Mouse (Mus musculus) mouse embryonic stem cell (cell line): ENCODE results near the gene Guk1.

Experiments
- in situ Hi-C, 2 experiments: fragments of 300-500 bp; cut with MboI; formaldehyde crosslinking; loops; 1 replicate in 1 of 2; 3 replicates in 1 of 2; pipeline ENCODE4 v1.14.3; 2019 to 2020; ENCODE audit warnings: low sequenced_read_pairs in 2 of 2, low pct_unique_long_range_greater_than_20kb in 1 of 2, mixed read lengths in 1 of 2; ENCODE audit not compliant: unreplicated experiment in 1 of 2

Guk1 gene

GRCm38 (mm10) chr11:59174189-59174838 is 17.7 kb downstream of the Guk1 start:
- in situ Hi-C loops: no loop called here

DNA sequence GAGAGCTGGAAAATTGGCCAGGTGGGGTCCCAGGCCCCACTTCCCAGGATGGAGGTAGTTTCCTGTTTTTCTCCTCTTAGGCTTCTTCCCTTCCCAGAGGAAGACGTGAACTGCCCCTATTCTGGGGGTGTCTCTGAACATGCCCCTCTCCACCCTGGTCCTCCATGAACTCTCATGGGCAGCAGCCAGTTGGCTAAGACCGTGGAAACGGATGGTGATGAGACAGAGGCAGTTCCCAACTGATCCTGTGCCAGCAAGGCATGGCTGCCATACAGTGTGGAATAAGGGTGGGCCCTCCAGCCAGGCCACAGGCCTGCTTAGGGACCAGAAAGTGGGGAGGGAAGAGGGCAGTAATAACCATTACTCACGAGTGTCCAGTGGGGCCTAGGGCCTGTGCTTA is 21.5 kb downstream of the Guk1 start:
- in situ Hi-C loops: no loop called here

GRCm38 (mm10) chr11:59169807-59170206 is 22.2 kb downstream of the Guk1 start:
- in situ Hi-C loops: no loop called here

GRCm38 (mm10) chr11:59165616-59166241 is 26.3 kb downstream of the Guk1 start:
- in situ Hi-C loops: no loop called here

- in situ Hi-C loops: no loop called here
Measured at GRCm38 (mm10) chr11:59164384-59164783, 27.6 kb downstream of the Guk1 start.

DNA sequence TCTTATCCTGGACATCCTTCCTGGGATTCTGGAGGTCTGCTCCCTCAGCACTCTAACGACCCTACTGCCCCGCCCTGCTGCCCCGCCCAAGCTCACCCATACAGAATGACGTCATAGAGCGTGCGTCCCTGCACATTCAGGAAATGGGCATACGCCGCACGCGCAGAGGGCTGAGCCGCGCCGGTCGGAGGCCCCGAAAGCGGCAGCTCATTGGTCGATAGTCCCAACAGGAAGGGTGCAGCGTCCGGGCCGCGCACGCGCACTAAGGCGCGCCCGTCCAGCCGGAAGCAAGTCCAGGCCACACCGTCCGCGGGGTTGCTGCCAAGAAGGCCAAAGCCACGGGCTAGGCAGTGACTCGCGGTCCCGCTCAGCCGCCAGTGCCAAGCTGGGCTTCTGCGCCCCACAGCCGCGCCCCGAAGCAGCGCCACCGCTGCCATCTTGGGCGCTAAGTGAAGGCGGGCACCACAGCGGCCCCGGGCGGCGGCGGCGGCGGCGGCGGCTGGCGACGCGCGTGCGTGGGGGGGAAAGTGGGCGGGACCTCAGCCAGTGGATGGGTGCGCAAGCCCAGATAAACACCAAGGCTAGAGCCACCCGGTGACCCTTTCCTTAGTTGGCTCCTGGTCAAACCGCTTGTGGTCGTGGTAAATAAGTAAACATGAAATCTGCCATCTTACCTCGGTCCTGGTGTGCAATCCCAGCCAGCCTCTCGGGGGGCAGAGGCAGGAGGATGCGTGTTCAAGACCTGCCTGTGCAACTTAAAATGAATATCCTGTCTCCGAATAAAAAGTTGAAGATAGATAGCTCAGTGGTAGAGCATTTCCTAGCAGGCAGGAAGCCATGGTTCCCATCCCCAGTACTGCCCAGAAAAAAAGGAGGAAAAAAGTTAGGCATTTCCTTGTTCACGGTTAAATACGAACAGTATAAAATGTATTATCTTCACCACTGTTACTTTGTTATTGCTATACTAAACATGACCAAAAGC is 28.5 kb downstream of the Guk1 start, which contains the start of gene Iba57:
TSS of gene Iba57 (minus strand) at position 485 of the 982 bp plus-strand sequence.
- in situ Hi-C loops: no loop called here

DNA sequence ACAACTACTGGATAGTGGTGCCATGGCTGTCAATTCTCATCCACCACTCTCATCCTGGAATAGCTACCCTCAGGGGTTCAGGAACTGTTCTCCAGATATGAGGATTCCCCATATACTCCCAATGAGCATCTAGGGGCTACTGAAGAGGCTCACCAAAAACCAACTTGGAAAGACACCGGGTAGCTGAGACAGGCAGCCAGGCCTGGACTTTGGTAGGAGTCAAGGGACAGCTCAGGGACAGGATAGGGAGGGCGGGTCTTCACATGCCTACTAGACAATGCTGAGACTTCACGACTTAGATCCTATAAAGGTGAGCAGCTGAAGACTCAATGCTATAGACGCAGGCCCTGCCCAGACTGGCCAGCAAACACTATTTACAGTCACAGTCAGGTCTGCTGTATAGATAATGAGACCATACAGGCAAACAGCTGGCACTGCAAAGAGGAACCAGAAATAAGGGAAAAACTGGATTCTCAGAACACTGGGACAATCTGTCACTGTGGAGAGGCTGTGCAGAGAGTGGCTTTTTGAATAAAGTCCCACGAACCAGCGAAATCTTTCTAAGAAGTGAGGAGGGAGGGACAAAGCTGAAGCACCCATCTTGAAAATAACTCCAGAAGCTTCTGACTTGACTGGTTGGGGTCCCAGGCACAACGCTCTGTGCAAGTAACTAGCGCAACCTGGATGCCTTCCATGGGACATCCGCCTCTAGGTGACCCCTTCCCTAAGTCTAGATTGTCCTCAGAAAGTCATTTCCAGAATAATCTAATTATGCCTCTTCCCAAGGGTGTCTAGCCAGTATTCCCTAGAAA is 29.4 kb downstream of the Guk1 start:
- in situ Hi-C loops: no loop called here

DNA sequence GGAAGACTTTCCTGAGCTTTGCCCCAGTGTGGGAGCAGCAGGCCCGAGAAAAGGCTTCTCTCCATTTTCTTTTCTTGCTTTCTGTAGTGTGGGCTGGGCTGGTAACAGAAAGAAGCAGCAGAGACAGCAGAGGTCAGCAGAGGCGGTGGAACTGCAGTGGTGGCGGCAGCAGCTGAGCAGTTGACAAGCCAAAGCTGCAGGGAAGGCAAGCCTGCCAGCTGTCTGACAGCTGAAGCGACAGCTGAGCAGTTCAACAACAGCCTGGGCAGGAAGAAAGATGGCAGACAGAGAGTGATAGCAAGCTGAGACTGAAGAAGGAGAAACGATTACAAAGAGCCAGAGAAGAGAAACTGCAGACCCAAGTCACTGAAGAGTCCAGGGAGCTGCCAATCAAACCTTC is 30.6 kb downstream of the Guk1 start:
- in situ Hi-C loops: no loop called here

GRCm38 (mm10) chr11:59159558-59159957 is 32.5 kb downstream of the Guk1 start:
- in situ Hi-C loops: no loop called here

DNA sequence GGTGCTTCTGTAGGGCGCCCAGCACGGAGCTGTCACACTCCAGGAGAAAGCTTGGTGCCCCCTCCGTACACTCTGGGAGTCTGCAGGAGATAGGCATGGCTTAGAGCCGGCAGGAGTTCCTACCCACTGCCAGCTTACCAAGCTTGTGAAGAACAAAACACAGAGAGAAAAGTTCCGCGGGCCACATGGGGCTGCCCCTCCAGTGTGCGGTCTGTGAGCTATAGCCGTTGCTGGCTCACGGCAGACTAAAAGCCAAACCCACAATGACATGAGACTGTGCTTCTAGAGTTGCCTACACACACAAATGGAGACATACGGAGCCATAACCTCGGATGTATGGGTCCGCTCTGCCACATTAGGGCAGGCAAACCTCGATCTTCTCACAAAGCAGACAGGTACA is 32.9 kb downstream of the Guk1 start:
- in situ Hi-C loops: no loop called here

- in situ Hi-C loops: no loop called here
Measured at GRCm38 (mm10) chr11:59155900-59156299, 36.1 kb downstream of the Guk1 start.

GRCm38 (mm10) chr11:59154220-59154619 is 37.8 kb downstream of the Guk1 start:
- in situ Hi-C loops: no loop called here

DNA sequence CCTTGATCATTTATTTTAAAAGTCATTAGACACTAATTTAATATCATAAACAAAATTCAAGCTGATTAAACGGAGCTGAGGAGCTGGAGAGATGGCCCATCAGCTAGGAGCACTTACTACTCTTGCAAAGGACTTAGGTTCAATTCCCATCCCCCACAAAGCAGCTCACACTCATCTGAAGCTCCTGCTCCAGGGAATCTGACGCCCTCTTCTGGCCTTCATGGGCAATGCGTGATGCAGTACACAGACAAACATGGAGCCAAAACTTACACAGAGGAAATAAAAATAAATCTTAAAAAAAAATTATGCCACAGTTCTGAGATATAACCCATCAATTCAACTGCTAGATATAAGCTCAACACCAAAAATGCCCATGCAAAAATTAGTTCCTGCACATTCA is 40.3 kb downstream of the Guk1 start:
- in situ Hi-C loops: no loop called here

DNA sequence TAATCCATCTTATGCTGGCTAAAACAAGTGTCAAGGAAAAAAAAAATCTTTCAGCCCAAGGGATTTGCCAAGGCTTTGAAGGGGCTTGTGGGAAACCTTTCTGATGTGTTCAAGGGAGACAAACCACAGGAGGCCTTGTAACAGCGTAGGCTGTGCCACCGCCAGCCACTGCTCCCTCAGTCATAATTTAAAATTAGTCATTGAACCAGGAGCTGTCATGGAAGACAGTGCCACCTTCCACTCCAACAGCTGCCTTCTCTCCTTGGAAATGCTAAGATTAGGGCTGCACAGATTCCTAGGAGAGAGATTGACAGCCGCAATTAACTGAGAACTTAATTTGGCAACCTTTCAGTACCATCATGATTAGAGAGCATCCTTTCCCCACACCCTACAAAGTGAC is 42.7 kb downstream of the Guk1 start:
- in situ Hi-C loops: no loop called here

DNA sequence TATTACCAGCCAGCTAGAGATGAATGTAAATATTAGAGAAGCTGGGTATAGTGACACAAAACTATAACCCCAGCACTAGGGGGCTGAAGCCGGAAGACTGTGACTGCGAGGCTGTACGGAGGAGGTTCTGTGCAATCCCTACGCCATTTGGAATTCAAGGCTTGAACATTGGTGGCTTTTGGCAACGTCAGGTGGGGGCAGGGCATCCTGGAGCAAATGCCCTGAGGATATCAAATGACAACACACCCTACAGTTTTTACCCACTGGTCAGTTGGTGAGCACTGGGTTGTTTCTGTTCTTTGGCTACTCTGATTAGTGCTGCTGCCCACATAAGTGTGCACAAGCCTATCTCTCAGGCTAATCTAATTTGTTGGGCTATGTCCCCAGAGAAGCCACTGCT is 49.0 kb downstream of the Guk1 start:
- in situ Hi-C loops: no loop called here

DNA sequence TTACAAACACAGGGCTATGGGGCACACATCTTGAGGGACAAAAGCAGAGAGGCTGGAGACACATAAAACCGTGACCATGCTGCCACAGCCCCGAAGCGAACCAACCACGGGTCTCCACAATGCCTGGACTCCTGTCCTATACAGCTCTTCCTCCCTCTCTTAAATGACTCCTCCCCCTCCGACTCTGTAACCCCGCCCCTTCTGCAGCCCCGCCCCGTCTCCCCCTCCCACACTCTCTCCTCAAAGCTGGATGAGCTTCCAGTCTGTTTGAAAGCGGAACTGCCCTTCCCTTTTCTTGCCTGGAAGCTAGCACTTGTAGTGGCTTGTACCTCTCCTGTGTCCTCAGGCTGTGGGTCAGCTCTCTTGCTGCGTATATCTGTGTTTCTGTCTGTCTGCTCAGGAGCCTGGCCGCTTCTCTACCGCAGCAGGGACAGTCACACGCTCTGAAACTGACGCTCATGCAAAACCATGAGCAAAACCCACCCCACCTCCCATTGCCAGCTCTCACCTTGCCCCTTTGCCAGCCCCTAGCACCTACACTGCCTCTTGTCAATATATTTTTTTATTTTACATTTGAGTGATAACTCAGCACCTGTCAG is 50.1 kb downstream of the Guk1 start:
- in situ Hi-C loops: no loop called here

- in situ Hi-C loops: no loop called here
Measured at GRCm38 (mm10) chr11:59138537-59139486, 53.2 kb downstream of the Guk1 start.
